Mouse (Mus musculus): Measurements from ENCODE around the gene Slc18a2. TPM values are rescaled to one million over a fixed set of nuclear protein-coding genes. Genes with fewer than 3 reads are reported as not detected.

Gene Slc18a2
- polyA plus RNA-seq, 1 experiment: not detected

DNA sequence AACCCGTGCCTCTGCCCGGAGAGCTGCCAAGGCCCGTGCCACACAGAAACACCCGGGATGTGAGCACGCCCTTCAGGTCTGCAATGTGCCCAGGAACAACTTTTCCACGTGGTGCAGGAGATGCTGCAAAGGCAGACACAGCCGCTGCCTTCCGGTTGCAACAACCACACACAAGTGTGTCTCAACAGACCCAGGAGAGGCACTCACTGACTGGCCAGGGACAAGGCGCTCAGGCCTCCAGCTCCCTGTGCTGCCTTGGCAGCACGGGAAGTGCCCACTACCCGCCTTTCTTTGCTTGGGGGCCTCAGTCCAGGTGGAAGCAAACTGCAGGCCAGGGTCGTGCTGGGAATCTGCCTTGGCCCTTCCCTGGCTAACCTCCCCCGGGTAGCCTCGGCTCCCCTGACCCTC, 83.6 kb downstream of the Slc18a2 start:
- Histone ChIP-seq H3K4me1 (ENCODE audit: control insufficient read depth, insufficient read depth, low read length) (peaks cover 10% of the 10 kb centered on the region), H3K4me3 (ENCODE audit: insufficient read depth, low read depth, low read length) (peak overlapping the region; percentile 90), H3K27ac (ENCODE audit: insufficient read depth, low read depth, low read length) (no peak overlapping the region)
- 1% methylated on average over 14 of the region's 14 CpGs for WGBS
- TF ChIP-seq POLR2A (IDR thresholded peaks at IDR 0.05; ENCODE audit: insufficient read depth, low read depth, low read length) (no peak), CTCF (IDR thresholded peaks at IDR 0.05; ENCODE audit: insufficient read depth, low read depth, low read length) (no peak)

GRCm38 (mm10) chr19:59345081-59345657, 84.5 kb downstream of the Slc18a2 start:
- no peak for TF ChIP-seq POLR2A (IDR thresholded peaks at IDR 0.05; ENCODE audit: insufficient read depth, low read depth, low read length)
- no peak for TF ChIP-seq CTCF (IDR thresholded peaks at IDR 0.05; ENCODE audit: insufficient read depth, low read depth, low read length)
- Histone ChIP-seq H3K4me1 (ENCODE audit: control insufficient read depth, insufficient read depth, low read length) (peaks cover 10% of the 10 kb centered on the region), H3K4me3 (ENCODE audit: insufficient read depth, low read depth, low read length) (peak overlapping the region; percentile 90), H3K27ac (ENCODE audit: insufficient read depth, low read depth, low read length) (0 out of 2 replicates have a peak overlapping the region, but pooled peaks have one; percentile 34)
- 1% methylated on average over 67 of the region's 70 CpGs for WGBS

Other genes starting within 250 kb of the Slc18a2 start
- gene Shtn1, start 184.8 kb upstream of the Slc18a2 start, polyA plus RNA-seq (2012; ENCODE audit: insufficient read depth, insufficient read length, low replicate concordance, missing spikeins): not detected in 2 replicates
- gene Vax1, start 90.8 kb upstream of the Slc18a2 start, polyA plus RNA-seq (2012; ENCODE audit: insufficient read depth, insufficient read length, low replicate concordance, missing spikeins): not detected in 2 replicates
- not detected in 2 replicates for gene Kcnk18, start 41.7 kb upstream of the Slc18a2 start, polyA plus RNA-seq (2012; ENCODE audit: insufficient read depth, insufficient read length, low replicate concordance, missing spikeins)
- gene Rps12-ps3, start 61.4 kb downstream of the Slc18a2 start, polyA plus RNA-seq (2012; ENCODE audit: insufficient read depth, insufficient read length, low replicate concordance, missing spikeins): not detected in 2 replicates
- not detected in 2 replicates for gene Pdzd8, start 84.9 kb downstream of the Slc18a2 start, polyA plus RNA-seq (2012; ENCODE audit: insufficient read depth, insufficient read length, low replicate concordance, missing spikeins)
- not detected in 2 replicates for gene Emx2, start 197.5 kb downstream of the Slc18a2 start, polyA plus RNA-seq (2012; ENCODE audit: insufficient read depth, insufficient read length, low replicate concordance, missing spikeins)